Mouse (Mus musculus): ENCODE data around the gene Tbc1d15. TPM values are rescaled to one million over a fixed set of nuclear protein-coding genes. Genes with fewer than 3 reads are reported as not detected.

Tbc1d15 gene
- polyA plus RNA-seq, 1 experiment from 2014 or later = 42.3 TPM

DNA sequence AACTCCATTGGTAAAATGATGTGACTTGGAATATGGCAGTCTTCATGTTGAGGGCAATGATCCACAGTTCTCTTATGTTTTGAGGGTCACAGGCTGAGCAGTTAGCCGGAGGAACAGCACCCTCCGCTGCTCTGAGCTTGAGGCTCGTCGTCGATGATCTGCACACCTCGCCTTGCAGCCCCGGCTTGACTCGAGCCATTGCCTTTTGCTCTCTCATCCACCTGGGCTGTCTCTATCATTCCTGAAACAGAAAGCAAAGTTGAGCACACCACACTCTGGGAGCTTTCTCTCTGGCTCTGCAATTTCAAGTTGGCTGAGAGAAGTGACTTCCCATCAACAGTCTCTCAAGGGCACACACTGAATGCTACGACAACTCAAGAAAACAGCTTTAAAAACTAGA is 39.4 kb upstream of the Tbc1d15 start:
- H3K4me2 ChIP-seq (ENCODE audit: low read length) = no peak overlapping the region
- H3K27me3 ChIP-seq (ENCODE audit: control insufficient read depth, insufficient read depth, low read length) = no peaks in the 10 kb centered on the region
- ATAC-seq (ENCODE audit: insufficient number of reproducible peaks, insufficient read depth, low FRiP score, low read depth) = no peak
- no peak overlapping the region for H3K4me3 ChIP-seq (ENCODE audit: control insufficient read depth in 1 of 2, insufficient read depth in 1 of 2, low read depth in 1 of 2, low read length in 2 of 2)
- H3K36me3 ChIP-seq (ENCODE audit: control insufficient read depth, insufficient read depth, low read length) = peaks cover 87% of the 10 kb centered on the region
- H3K27ac ChIP-seq (replicated peaks in 1 of 2; ENCODE audit: control insufficient read depth in 1 of 2, insufficient read depth in 1 of 2, low read depth in 2 of 2, low read length in 2 of 2) = no peak overlapping the region
- H3K4me1 ChIP-seq (ENCODE audit: control insufficient read depth in 2 of 2, insufficient read depth in 2 of 2, low read length in 2 of 2) = no peaks in the 10 kb centered on the region
- H3K9ac ChIP-seq (ENCODE audit: low read length) = no peak overlapping the region
- no peaks in the 10 kb centered on the region for H3K9me3 ChIP-seq (ENCODE audit: control insufficient read depth, low read length)
- 87% methylated on average over 9 of the region's 9 CpGs for WGBS

DNA sequence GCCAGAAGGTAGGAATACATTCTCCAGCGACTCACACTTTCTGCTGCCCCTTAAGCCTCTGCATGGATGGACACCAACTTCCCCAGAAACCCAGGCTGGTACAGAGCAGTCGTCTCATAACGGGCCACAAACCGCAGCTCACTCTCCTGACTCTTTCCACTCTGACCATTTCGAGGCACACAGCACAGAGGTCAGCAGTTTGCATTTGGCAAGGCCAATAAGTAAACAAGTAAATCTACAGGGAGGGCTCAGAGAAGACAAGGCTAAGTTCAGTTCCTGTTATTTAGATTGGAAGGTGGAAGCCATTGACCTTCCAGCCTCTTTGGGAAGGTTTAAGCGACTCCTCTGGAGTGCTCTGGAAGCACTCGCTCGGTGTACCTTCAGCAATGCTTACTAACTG is 37.6 kb upstream of the Tbc1d15 start:
- peaks cover 73% of the 10 kb centered on the region for H3K36me3 ChIP-seq (ENCODE audit: control insufficient read depth, insufficient read depth, low read length)
- no peaks in the 10 kb centered on the region for H3K27me3 ChIP-seq (ENCODE audit: control insufficient read depth, insufficient read depth, low read length)
- H3K4me2 ChIP-seq (ENCODE audit: low read length) = no peak overlapping the region
- H3K4me1 ChIP-seq (ENCODE audit: control insufficient read depth in 2 of 2, insufficient read depth in 2 of 2, low read length in 2 of 2) = no peaks in the 10 kb centered on the region
- H3K9me3 ChIP-seq (ENCODE audit: control insufficient read depth, low read length) = no peaks in the 10 kb centered on the region
- no peak overlapping the region for H3K4me3 ChIP-seq (ENCODE audit: control insufficient read depth in 1 of 2, insufficient read depth in 1 of 2, low read depth in 1 of 2, low read length in 2 of 2)
- no peak overlapping the region for H3K9ac ChIP-seq (ENCODE audit: low read length)
- no peak overlapping the region for H3K27ac ChIP-seq (replicated peaks in 1 of 2; ENCODE audit: control insufficient read depth in 1 of 2, insufficient read depth in 1 of 2, low read depth in 2 of 2, low read length in 2 of 2)
- no peak for ATAC-seq (ENCODE audit: insufficient number of reproducible peaks, insufficient read depth, low FRiP score, low read depth)
- WGBS = 88% methylated on average over 8 of the region's 8 CpGs

DNA sequence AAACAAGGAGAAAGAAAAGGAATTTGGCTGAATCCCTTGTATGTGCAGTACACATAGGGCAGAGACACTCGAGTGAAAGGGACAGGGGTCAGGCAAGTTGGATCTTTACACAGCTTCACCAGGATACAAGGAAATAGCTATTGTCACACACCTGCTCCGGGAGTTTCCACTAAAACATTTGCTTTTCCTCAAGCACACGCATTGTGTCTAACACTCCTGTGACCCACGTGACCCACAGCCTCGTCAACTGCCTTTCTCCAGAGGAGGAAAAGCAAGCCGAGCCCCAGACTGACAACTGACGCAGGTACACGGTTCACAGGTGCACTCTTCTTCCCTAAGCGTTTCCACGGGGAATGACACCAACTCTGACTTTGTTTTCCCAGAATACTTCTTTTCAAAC is 32.9 kb upstream of the Tbc1d15 start:
- Histone ChIP-seq H3K27ac (replicated peaks in 1 of 2; ENCODE audit: control insufficient read depth in 1 of 2, insufficient read depth in 1 of 2, low read depth in 2 of 2, low read length in 2 of 2) (no peak overlapping the region), H3K9ac (ENCODE audit: low read length) (no peak overlapping the region), H3K9me3 (ENCODE audit: control insufficient read depth, low read length) (no peaks in the 10 kb centered on the region), H3K36me3 (ENCODE audit: control insufficient read depth, insufficient read depth, low read length) (peaks cover 28% of the 10 kb centered on the region), H3K4me1 (ENCODE audit: control insufficient read depth in 2 of 2, insufficient read depth in 2 of 2, low read length in 2 of 2) (no peaks in the 10 kb centered on the region), H3K27me3 (ENCODE audit: control insufficient read depth, insufficient read depth, low read length) (no peaks in the 10 kb centered on the region), H3K4me3 (ENCODE audit: control insufficient read depth in 1 of 2, insufficient read depth in 1 of 2, low read depth in 1 of 2, low read length in 2 of 2) (no peak overlapping the region), H3K4me2 (ENCODE audit: low read length) (no peak overlapping the region)
- no peak for ATAC-seq (ENCODE audit: insufficient number of reproducible peaks, insufficient read depth, low FRiP score, low read depth)
- WGBS = 69% methylated on average over 10 of the region's 10 CpGs

DNA sequence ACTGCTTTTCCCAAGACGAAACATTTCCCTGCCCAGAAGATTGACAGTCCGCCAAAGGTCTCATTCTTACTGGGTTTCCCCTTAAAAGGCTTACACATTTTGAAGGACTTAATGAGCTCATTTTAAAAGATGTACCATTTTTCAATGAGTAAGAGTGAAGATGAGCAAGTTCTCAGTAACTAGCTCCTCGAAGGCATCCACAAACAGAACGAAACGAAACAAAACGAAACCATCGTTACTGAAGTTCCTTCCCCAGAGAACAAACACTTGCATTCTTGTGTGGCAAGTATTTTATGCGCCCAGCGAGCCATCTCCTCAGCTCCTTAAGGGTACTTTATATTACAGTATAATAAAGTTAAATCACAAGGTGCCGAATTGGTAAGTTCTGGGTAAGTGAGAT is 30.1 kb upstream of the Tbc1d15 start:
- no peaks in the 10 kb centered on the region for H3K27me3 ChIP-seq (ENCODE audit: control insufficient read depth, insufficient read depth, low read length)
- no peaks in the 10 kb centered on the region for H3K9me3 ChIP-seq (ENCODE audit: control insufficient read depth, low read length)
- WGBS = 92% methylated on average over 10 of the region's 10 CpGs
- H3K36me3 ChIP-seq (ENCODE audit: control insufficient read depth, insufficient read depth, low read length) = peaks cover 5% of the 10 kb centered on the region
- H3K27ac ChIP-seq (replicated peaks in 1 of 2; ENCODE audit: control insufficient read depth in 1 of 2, insufficient read depth in 1 of 2, low read depth in 2 of 2, low read length in 2 of 2) = no peak overlapping the region
- no peak overlapping the region for H3K4me3 ChIP-seq (ENCODE audit: control insufficient read depth in 1 of 2, insufficient read depth in 1 of 2, low read depth in 1 of 2, low read length in 2 of 2)
- ATAC-seq (ENCODE audit: insufficient number of reproducible peaks, insufficient read depth, low FRiP score, low read depth) = no peak
- no peak overlapping the region for H3K9ac ChIP-seq (ENCODE audit: low read length)
- no peaks in the 10 kb centered on the region for H3K4me1 ChIP-seq (ENCODE audit: control insufficient read depth in 2 of 2, insufficient read depth in 2 of 2, low read length in 2 of 2)
- H3K4me2 ChIP-seq (ENCODE audit: low read length) = no peak overlapping the region

DNA sequence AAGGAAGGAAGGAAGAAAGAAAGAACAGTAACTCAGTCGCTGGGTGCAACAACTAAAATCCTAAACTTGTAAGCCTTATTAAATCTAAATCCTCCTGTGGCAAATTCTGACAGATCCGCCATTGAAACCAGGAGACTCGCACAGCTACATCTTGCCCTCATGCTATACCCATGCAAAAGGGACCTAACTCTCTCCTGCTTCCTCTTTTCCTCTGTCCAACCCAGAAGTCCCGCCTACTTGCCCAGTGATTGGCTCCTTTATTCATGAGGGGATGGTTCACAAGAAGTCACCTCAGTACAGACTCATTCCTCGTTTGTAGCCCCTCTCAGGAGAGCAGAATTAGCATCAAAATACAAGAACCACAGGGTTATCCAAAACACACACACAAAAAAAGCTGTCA is 20.4 kb upstream of the Tbc1d15 start:
- Histone ChIP-seq H3K9ac (ENCODE audit: low read length) (no peak overlapping the region), H3K9me3 (ENCODE audit: control insufficient read depth, low read length) (no peaks in the 10 kb centered on the region), H3K27ac (replicated peaks in 1 of 2; ENCODE audit: control insufficient read depth in 1 of 2, insufficient read depth in 1 of 2, low read depth in 2 of 2, low read length in 2 of 2) (no peak overlapping the region), H3K36me3 (ENCODE audit: control insufficient read depth, insufficient read depth, low read length) (no peaks in the 10 kb centered on the region), H3K4me2 (ENCODE audit: low read length) (no peak overlapping the region), H3K27me3 (ENCODE audit: control insufficient read depth, insufficient read depth, low read length) (no peaks in the 10 kb centered on the region), H3K4me3 (ENCODE audit: control insufficient read depth in 1 of 2, insufficient read depth in 1 of 2, low read depth in 1 of 2, low read length in 2 of 2) (no peak overlapping the region), H3K4me1 (ENCODE audit: control insufficient read depth in 2 of 2, insufficient read depth in 2 of 2, low read length in 2 of 2) (no peaks in the 10 kb centered on the region)
- no peak for ATAC-seq (ENCODE audit: insufficient number of reproducible peaks, insufficient read depth, low FRiP score, low read depth)
- WGBS = 53% methylated on average over 5 of the region's 5 CpGs

DNA sequence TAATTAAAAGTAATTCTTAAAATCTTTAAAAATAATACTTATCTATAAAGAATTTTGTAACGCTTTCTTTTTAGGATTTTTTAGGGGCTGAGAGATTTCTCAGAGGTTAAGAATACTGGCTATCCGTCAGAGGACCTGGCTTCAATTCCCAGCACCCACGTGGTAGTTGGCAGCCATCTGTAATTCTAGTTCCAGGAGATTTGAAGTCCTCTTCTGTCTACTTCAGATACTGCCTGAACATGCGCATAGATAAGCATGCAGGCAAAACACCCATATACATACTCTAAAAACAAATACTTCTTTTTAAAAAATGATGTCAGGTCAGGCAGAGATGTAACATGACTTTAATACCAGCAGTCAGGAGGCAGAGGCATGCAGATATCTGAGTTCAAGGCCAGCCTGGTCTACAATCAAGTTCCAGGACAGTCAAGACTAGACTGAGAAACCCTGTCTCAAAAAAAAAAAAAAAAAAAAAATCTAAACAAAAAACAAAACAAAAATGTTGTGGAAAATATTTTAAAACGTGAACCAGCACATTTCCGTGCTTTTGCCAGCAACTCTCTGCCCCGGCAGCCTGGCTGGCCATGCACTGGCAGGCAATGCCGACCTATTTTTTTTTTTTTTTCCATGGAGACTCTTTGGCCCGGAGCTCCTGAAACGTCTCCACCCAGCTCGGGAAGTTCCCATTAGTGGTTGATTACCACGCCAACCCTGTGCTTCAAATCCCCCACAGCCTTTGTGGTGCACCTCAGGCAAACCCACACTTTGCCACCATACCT is 19.5 kb upstream of the Tbc1d15 start:
- no peaks in the 10 kb centered on the region for H3K4me1 ChIP-seq (ENCODE audit: control insufficient read depth in 2 of 2, insufficient read depth in 2 of 2, low read length in 2 of 2)
- 85% methylated on average over 12 of the region's 12 CpGs for WGBS
- H3K9ac ChIP-seq (ENCODE audit: low read length) = no peak overlapping the region
- H3K4me3 ChIP-seq (ENCODE audit: control insufficient read depth in 1 of 2, insufficient read depth in 1 of 2, low read depth in 1 of 2, low read length in 2 of 2) = no peak overlapping the region
- H3K36me3 ChIP-seq (ENCODE audit: control insufficient read depth, insufficient read depth, low read length) = no peaks in the 10 kb centered on the region
- ATAC-seq (ENCODE audit: insufficient number of reproducible peaks, insufficient read depth, low FRiP score, low read depth) = no peak
- no peaks in the 10 kb centered on the region for H3K27me3 ChIP-seq (ENCODE audit: control insufficient read depth, insufficient read depth, low read length)
- no peak overlapping the region for H3K4me2 ChIP-seq (ENCODE audit: low read length)
- H3K9me3 ChIP-seq (ENCODE audit: control insufficient read depth, low read length) = no peaks in the 10 kb centered on the region
- H3K27ac ChIP-seq (replicated peaks in 1 of 2; ENCODE audit: control insufficient read depth in 1 of 2, insufficient read depth in 1 of 2, low read depth in 2 of 2, low read length in 2 of 2) = no peak overlapping the region

DNA sequence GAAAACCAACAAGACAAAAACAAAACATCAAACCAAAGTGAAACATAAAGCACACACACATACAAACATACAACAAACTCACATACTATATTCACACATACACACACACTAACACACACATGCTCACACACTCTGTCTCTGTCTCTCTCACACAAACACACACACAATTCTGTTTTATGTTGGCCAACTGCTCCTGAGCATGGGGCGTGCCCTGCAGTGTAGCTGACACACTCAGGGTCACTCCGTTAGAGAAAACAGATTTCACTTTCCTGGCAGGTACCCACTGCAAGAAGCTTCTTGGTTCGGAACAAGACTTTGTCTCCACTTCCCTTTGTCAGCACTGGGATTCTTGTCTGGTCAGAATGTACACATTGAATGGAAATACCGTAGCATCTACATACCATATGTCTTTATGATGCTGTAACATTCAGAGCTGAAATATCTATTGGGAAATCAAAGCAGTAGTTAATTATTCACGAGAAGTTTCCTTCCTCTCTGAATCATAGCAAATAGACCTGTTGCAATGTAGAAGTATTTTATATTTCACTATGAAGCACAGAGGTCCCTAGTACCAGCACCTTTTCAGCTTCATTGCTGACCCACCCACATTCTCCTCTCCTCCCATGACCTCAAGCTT is 11.8 kb upstream of the Tbc1d15 start:
- Histone ChIP-seq H3K27me3 (ENCODE audit: control insufficient read depth, insufficient read depth, low read length) (no peaks in the 10 kb centered on the region), H3K36me3 (ENCODE audit: control insufficient read depth, insufficient read depth, low read length) (no peaks in the 10 kb centered on the region), H3K4me2 (ENCODE audit: low read length) (no peak overlapping the region), H3K9ac (ENCODE audit: low read length) (no peak overlapping the region), H3K4me3 (ENCODE audit: control insufficient read depth in 1 of 2, insufficient read depth in 1 of 2, low read depth in 1 of 2, low read length in 2 of 2) (no peak overlapping the region), H3K27ac (replicated peaks in 1 of 2; ENCODE audit: control insufficient read depth in 1 of 2, insufficient read depth in 1 of 2, low read depth in 2 of 2, low read length in 2 of 2) (no peak overlapping the region), H3K4me1 (ENCODE audit: control insufficient read depth in 2 of 2, insufficient read depth in 2 of 2, low read length in 2 of 2) (no peaks in the 10 kb centered on the region), H3K9me3 (ENCODE audit: control insufficient read depth, low read length) (peaks cover 6% of the 10 kb centered on the region; the same call in 1 of the 2 replicates)
- ATAC-seq (ENCODE audit: insufficient number of reproducible peaks, insufficient read depth, low FRiP score, low read depth) = no peak
- 64% methylated on average over 5 of the region's 5 CpGs for WGBS

Measured in heart, embryonic 14.5 days (tissue).